Mouse (Mus musculus) liver, adult 2 months (tissue): ENCODE measurements around the gene Fam131a. TPM values are rescaled to one million over a fixed set of nuclear protein-coding genes. Genes with fewer than 3 reads are reported as not detected.

Source experiments
- DNase-seq: peaks from one replicate; pipeline ENCODE4 v3.0.0-alpha.2; 2011; ENCODE audit warnings: low read depth, low spot score; ENCODE audit errors: extremely low read depth
- H3K27ac ChIP-seq: fragments of 200-500 bp; replicated peaks from 2 replicates; pipeline ENCODE4 v1.5.1; 2012; ENCODE audit warnings: low read depth, mild to moderate bottlenecking, control low read depth, inconsistent platforms, low read length; ENCODE audit not compliant: insufficient read depth
- H3K27me3 ChIP-seq: fragments of 200-500 bp; 2 replicates; pipeline ENCODE4 v1.6.1; 2012; ENCODE audit warnings: mild to moderate bottlenecking, moderate library complexity, low read length, inconsistent platforms; ENCODE audit not compliant: control insufficient read depth, insufficient read depth
- H3K36me3 ChIP-seq: fragments of 200-500 bp; 2 replicates; pipeline ENCODE4 v1.6.1; 2012; ENCODE audit warnings: low read length, inconsistent platforms; ENCODE audit not compliant: control insufficient read depth, insufficient read depth
- H3K4me1 ChIP-seq: fragments of 200-500 bp; 2 replicates; pipeline ENCODE4 v1.6.1; 2011; ENCODE audit warnings: low read length; ENCODE audit not compliant: control insufficient read depth, insufficient read depth
- H3K4me3 ChIP-seq: fragments of 200-500 bp; 2 replicates; pipeline ENCODE4 v1.5.1; 2011; ENCODE audit warnings: low read depth, mild to moderate bottlenecking, control low read depth, low read length, moderate library complexity; ENCODE audit not compliant: insufficient read depth
- H3K79me2 ChIP-seq: fragments of 200-500 bp; 2 replicates; pipeline ENCODE4 v1.6.1; 2012; ENCODE audit warnings: inconsistent platforms, mild to moderate bottlenecking, low read length, moderate library complexity; ENCODE audit not compliant: control insufficient read depth, insufficient read depth
- H3K9ac ChIP-seq: fragments of 200-500 bp; 2 replicates; pipeline ENCODE4 v1.6.1; 2012; ENCODE audit warnings: low read depth, mild to moderate bottlenecking, control low read depth, inconsistent platforms, low read length
- CTCF ChIP-seq: fragments of 200-500 bp; IDR thresholded peaks from 2 replicates; pipeline ENCODE4 v1.5.1; 2011; ENCODE audit warnings: low read depth, low read length, control low read depth
- POLR2A ChIP-seq: fragments of 200-500 bp; IDR thresholded peaks from 2 replicates; pipeline ENCODE4 v1.6.1; 2011; ENCODE audit warnings: low read length, control low read depth; ENCODE audit not compliant: insufficient read depth; ENCODE audit errors: extremely low read depth
- WGBS: fragments of 180-500 bp; shearing (Covaris S2); methylation state at CpG from one replicate; pipeline ENCODE4 v1.1.7; 2018; 5-methylcytosine and 5-hydroxymethylcytosine counted together
- polyA plus RNA-seq: library from polyadenylated mRNA; depleted of rRNA; stranded (reverse); fragments of >200 nt; gene quantifications from 2 replicates; pipeline ENCODE4 v1.2.3, GENCODE M21; 2012; rRNA removed
- total RNA-seq: library from RNA; depleted of rRNA; stranded (reverse); fragments of >200 nt; gene quantifications from 2 replicates; pipeline ENCODE4 v1.2.3, GENCODE M21; 2014; rRNA removed

The Fam131a gene
- total and polyA plus RNA-seq, 2 experiments, result 0.37 to 0.99 TPM

DNA sequence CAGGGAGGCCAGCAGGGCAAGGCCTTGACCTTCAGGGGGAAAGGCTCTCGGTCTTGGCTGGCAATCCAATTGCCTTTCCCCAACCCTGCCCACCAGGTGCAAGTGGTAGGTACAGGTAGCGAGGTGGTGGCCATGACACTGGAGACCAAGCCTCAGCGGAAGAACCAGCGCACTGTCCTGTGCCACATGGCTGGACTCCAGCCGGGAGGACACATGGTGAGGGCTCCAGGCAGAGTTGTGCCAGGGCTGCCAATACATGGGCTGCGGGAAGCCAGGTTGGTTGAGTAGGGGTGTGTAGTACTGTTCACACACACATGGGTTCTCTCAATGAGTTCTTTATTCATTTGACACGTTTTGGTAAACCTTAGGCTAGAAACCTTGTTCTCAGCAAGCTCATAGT is 43.1 kb downstream of the Fam131a start:
- WGBS, result 89% methylated on average over 7 of the region's 7 CpGs
- Histone ChIP-seq H3K79me2 (no peaks in the 10 kb centered on the region), H3K9ac (no peak overlapping the region), H3K36me3 (no peaks in the 10 kb centered on the region), H3K4me3 (no peak overlapping the region), H3K4me1 (no peaks in the 10 kb centered on the region), H3K27ac (no peak overlapping the region), H3K27me3 (no peaks in the 10 kb centered on the region)
- TF ChIP-seq POLR2A (no peak), CTCF (no peak)
- no peak for DNase-seq

DNA sequence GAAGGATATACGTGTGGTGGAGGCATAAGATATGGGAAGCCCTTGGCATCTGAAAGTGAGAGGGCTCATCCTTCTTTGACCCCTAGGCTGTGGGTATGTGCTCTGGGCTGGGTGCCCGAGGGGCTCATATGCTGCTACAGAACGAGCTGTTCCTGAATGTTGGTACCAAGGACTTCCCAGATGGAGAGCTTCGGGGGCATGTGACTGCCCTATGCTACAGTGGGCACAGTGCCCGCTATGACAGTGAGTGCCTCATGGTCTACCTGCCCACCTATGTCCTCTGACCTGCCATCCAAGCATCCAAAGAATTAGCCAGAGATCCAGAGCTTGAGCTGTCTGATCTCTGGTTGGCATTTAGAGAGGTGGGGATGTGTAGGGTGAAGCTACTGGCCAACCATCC is 43.8 kb downstream of the Fam131a start:
- no peaks in the 10 kb centered on the region for H3K27me3 ChIP-seq

DNA sequence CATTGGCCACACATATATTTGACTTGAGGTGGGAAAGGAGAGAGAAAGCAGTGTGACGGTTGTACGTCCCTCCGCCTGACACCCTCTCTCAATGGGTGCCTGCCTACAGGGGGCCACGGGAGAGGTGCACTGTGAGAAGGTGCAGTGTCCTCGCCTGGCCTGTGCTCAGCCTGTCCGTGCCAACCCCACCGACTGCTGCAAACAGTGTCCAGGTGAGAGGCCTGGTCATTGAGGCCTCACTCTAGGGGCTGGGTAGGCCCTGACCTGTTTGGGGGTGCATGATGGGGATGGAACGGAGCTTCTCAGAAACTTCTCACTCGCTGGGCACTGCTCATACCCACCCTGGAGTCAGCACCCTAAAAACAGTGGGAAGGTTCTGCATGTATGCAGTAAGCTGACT is 46.8 kb downstream of the Fam131a start:
- no peak overlapping the region for H3K27ac ChIP-seq
- no peak for TF ChIP-seq POLR2A
- no peak for TF ChIP-seq CTCF
- H3K4me3 ChIP-seq, result no peak overlapping the region
- WGBS, result 96% methylated on average over 9 of the region's 9 CpGs
- H3K27me3 ChIP-seq, result no peaks in the 10 kb centered on the region
- no peak for DNase-seq
- H3K4me1 ChIP-seq, result no peaks in the 10 kb centered on the region
- H3K9ac ChIP-seq, result no peak overlapping the region
- no peaks in the 10 kb centered on the region for H3K79me2 ChIP-seq
- H3K36me3 ChIP-seq, result no peaks in the 10 kb centered on the region

More for the DNA sequence above, 43.8 kb downstream of the Fam131a start:
- DNase-seq, result no peak
- Histone ChIP-seq H3K36me3 (no peaks in the 10 kb centered on the region), H3K9ac (no peak overlapping the region), H3K79me2 (no peaks in the 10 kb centered on the region), H3K4me3 (no peak overlapping the region), H3K27ac (no peak overlapping the region), H3K4me1 (no peaks in the 10 kb centered on the region)
- 88% methylated on average over 5 of the region's 5 CpGs for WGBS
- TF ChIP-seq CTCF (no peak), POLR2A (no peak)

- Histone ChIP-seq H3K9ac (no peak overlapping the region), H3K27ac (no peak overlapping the region), H3K36me3 (no peaks in the 10 kb centered on the region), H3K79me2 (no peaks in the 10 kb centered on the region), H3K4me3 (no peak overlapping the region), H3K4me1 (no peaks in the 10 kb centered on the region), H3K27me3 (no peaks in the 10 kb centered on the region)
- no peak for DNase-seq
- TF ChIP-seq CTCF (no peak), POLR2A (no peak)
- 87% methylated on average over 6 of the region's 6 CpGs for WGBS
These were observed 53.6 kb downstream of the Fam131a start for GRCm38 (mm10) chr16:20746641-20747040.

DNA sequence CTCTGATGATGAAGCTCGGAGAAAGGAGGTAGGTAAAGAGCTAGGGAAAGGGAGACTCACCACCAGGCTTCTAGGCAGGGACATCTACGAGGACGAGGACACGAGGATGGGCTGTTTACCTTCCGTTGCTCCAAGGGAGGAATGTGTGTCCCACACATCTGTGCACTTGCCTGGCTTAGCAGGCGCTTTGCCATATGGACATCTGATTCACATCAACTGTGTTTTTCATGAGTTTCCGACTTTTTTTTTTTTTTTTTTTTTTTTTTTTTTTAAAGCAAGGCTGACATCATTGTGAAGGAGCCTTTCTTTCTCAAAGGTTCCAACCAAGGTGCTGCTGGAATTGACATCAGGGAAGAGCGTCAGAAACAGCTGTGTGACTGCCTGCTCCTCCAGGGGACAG is 57.5 kb downstream of the Fam131a start:
- Histone ChIP-seq H3K9ac (no peak overlapping the region), H3K36me3 (no peaks in the 10 kb centered on the region), H3K27ac (no peak overlapping the region), H3K4me1 (no peaks in the 10 kb centered on the region), H3K79me2 (no peaks in the 10 kb centered on the region), H3K4me3 (no peak overlapping the region), H3K27me3 (no peaks in the 10 kb centered on the region)
- TF ChIP-seq CTCF (no peak), POLR2A (no peak)
- DNase-seq, result no peak
- WGBS, result 63% methylated on average over 8 of the region's 8 CpGs

Other genes with a start within 250 kb of the Fam131a start
- gene Eif2b5, start 194.4 kb upstream of the Fam131a start, total RNA-seq, result 38.1 and 38.9 TPM in 2 replicates
- gene Eif2b5, start 194.4 kb upstream of the Fam131a start, polyA plus RNA-seq, result 19.2 and 19.3 TPM in 2 replicates
- 2.5 and 5.8 TPM in 2 replicates for gene Dvl3, start 176.3 kb upstream of the Fam131a start, total RNA-seq
- gene Dvl3, start 176.3 kb upstream of the Fam131a start, polyA plus RNA-seq, result 11.6 and 15.0 TPM in 2 replicates
- 151 and 236 TPM in 2 replicates for gene Ap2m1, start 157.8 kb upstream of the Fam131a start, total RNA-seq
- gene Ap2m1, start 157.8 kb upstream of the Fam131a start, polyA plus RNA-seq, result 298 and 343 TPM in 2 replicates
- gene Abcf3, start 144.7 kb upstream of the Fam131a start, total RNA-seq, result 42.0 and 44.9 TPM in 2 replicates
- gene Abcf3, start 144.7 kb upstream of the Fam131a start, polyA plus RNA-seq, result 29.5 and 48.5 TPM in 2 replicates
- not detected in 2 replicates for gene Vwa5b2, start 103.8 kb upstream of the Fam131a start, total RNA-seq
- not detected in 2 replicates for gene Vwa5b2, start 103.8 kb upstream of the Fam131a start, polyA plus RNA-seq
- gene Eef1akmt4, start 81.6 kb upstream of the Fam131a start, total RNA-seq, result 13.4 and 16.6 TPM in 2 replicates
- gene Eef1akmt4, start 81.6 kb upstream of the Fam131a start, polyA plus RNA-seq, result 18.9 and 21.7 TPM in 2 replicates
- gene Gm49333, start 81.6 kb upstream of the Fam131a start, total RNA-seq, result not detected in 2 replicates
- gene Gm49333, start 81.6 kb upstream of the Fam131a start, polyA plus RNA-seq, result not detected in 2 replicates
- 6.5 and 10.1 TPM in 2 replicates for gene Alg3, start 81.5 kb upstream of the Fam131a start, total RNA-seq
- 17.7 and 22.8 TPM in 2 replicates for gene Alg3, start 81.5 kb upstream of the Fam131a start, polyA plus RNA-seq
- gene Camk2n2, start 72.0 kb upstream of the Fam131a start, total RNA-seq, result 0.18 and 0.60 TPM in 2 replicates
- 2.3 and 5.2 TPM in 2 replicates for gene Camk2n2, start 72.0 kb upstream of the Fam131a start, polyA plus RNA-seq
- not detected in 2 replicates for gene Ece2, start 63.4 kb upstream of the Fam131a start, total RNA-seq
- gene Ece2, start 63.4 kb upstream of the Fam131a start, polyA plus RNA-seq, result 0.04 TPM in 1 of 2 replicates, not detected in the other
- 138 and 146 TPM in 2 replicates for gene Psmd2, start 41.6 kb upstream of the Fam131a start, total RNA-seq
- gene Psmd2, start 41.6 kb upstream of the Fam131a start, polyA plus RNA-seq, result 85.0 and 92.8 TPM in 2 replicates
- gene Eif4g1, start 24.9 kb upstream of the Fam131a start, total RNA-seq, result 173 and 198 TPM in 2 replicates
- 400 and 438 TPM in 2 replicates for gene Eif4g1, start 24.9 kb upstream of the Fam131a start, polyA plus RNA-seq
- 18.1 and 19.2 TPM in 2 replicates for gene Polr2h, start 24.4 kb downstream of the Fam131a start, total RNA-seq
- 9.1 and 9.5 TPM in 2 replicates for gene Polr2h, start 24.4 kb downstream of the Fam131a start, polyA plus RNA-seq
- gene Clcn2, start 24.5 kb downstream of the Fam131a start, total RNA-seq, result 29.6 and 30.6 TPM in 2 replicates
- 58.6 and 64.0 TPM in 2 replicates for gene Clcn2, start 24.5 kb downstream of the Fam131a start, polyA plus RNA-seq
- 3.0 and 3.4 TPM in 2 replicates for gene Chrd, start 39.9 kb downstream of the Fam131a start, total RNA-seq
- 9.9 and 14.1 TPM in 2 replicates for gene Chrd, start 39.9 kb downstream of the Fam131a start, polyA plus RNA-seq
- gene Thpo, start 41.3 kb downstream of the Fam131a start, total RNA-seq, result 1.7 and 2.4 TPM in 2 replicates
- gene Thpo, start 41.3 kb downstream of the Fam131a start, polyA plus RNA-seq, result 21.2 and 37.0 TPM in 2 replicates